Mouse (Mus musculus) olfactory bulb, adult 2 months (tissue): ENCODE data around the gene Rnf217.

Experiments
- CTCF ChIP-seq: fragments of 200-500 bp; IDR thresholded peaks from 2 replicates; pipeline ENCODE4 v1.5.1; 2012; ENCODE audit warnings: low read depth, mild to moderate bottlenecking, low read length, moderate library complexity; ENCODE audit not compliant: insufficient read depth
- POLR2A ChIP-seq: fragments of 200-500 bp; IDR thresholded peaks from 2 replicates; pipeline ENCODE4 v1.6.1; 2012; ENCODE audit warnings: mild to moderate bottlenecking, low read depth, low read length, moderate library complexity; ENCODE audit not compliant: insufficient read depth

DNA sequence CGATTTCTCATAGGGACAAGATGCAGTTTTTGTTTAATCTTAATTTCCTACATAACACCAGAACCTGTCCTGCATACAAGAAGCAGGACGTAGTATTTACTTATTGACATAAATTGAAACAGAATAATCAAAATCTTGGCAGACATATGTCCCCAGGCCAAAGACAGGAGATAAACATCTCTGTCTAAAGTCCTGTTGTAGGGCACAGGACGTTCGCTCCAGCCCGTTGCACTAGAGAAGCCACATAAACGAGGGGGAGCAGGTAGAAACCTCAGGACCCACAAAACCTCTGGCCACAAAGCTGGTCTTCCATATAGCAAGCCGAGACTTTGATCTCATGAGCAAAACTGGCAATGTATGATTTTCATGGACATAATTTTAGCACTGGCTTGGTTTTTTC is 57.1 kb downstream of the Rnf217 start:
- TF ChIP-seq POLR2A = no peak
- no peak for TF ChIP-seq CTCF
